Mouse (Mus musculus) cerebellum, postnatal 14 days (tissue): ENCODE data around the gene Csf3r.

Experiments used
- DNase-seq, 2 experiments: peaks; one replicate each; pipeline ENCODE4 v3.0.0; 2021; ENCODE audit warnings: mixed read lengths in 2 of 2

Csf3r gene

GRCm38 (mm10) chr4:126057207-126058133, 33.1 kb downstream of the Csf3r start:
- no peak for DNase-seq

DNA sequence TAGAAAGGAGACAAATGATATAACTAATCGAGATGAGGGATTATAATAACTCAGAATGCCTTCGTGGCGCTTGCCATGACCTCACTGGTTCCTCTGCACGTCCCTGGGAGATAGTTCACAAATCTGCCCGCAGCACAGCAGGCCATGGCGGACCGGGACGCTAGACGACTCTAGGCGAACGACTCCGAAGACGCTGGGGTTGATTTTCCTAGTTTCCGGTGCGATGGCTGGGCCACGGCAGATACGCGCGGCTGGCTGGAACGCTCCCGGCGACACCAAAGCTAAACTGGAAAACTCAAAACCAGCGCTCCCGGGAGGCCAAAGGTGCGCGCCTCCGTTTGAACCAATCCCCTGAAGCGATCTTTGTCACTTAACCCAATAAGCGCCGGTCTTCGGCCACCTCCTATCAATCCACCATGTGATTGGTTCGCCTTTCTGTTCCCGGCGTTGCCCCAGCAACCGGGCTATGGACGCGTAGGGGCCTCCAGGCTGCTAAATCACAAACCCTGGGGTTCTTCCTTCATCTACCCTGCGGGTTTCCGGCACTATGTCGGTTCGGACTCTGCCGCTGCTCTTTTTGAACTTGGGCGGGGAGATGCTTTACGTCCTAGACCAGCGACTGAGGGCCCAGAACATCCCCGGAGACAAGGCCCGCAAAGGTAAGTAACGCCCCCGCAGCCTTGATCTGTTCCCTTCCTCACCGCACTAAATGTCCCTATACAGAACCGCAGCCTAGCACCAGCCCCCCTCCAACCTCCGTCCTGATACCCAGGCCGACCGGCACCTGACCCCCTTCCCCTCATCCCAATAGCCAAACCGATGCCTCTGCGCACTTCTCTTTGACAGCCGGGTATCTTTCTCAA, 34.0 kb downstream of the Csf3r start, which contains the start of gene Oscp1:
Gene Oscp1, plus strand, starts transcription at position 432 of the 863 bp plus-strand sequence.
- DNase-seq: peak; percentile 91 to 94

GRCm38 (mm10) chr4:126058997-126059362, 34.6 kb downstream of the Csf3r start:
- DNase-seq: no peak

DNA sequence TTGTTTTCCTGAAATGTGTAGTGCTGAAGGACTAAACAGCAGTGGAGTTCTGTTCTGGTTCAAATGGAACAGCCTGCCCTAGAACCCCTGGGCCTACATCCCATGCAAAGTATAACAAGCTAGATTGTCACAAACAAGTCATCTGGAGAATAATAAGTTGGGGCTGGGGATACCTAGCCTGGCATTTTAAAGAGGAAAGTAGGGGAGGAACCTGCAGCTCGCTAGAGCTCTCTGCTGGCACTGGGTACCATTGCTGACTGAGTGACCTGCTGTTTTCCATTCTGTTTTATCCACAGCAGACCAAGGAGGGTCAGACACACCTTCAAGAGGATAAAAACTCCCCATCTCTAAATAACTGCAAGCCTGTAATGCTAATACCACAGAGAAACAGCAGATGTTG, 38.5 kb downstream of the Csf3r start:
- DNase-seq: peak; percentile 66 to 69

- DNase-seq: no peak
These were observed 40.9 kb downstream of the Csf3r start for GRCm38 (mm10) chr4:126065241-126065640.

- DNase-seq: peak; percentile 87
These were observed 43.2 kb downstream of the Csf3r start for GRCm38 (mm10) chr4:126067401-126068077.

DNA sequence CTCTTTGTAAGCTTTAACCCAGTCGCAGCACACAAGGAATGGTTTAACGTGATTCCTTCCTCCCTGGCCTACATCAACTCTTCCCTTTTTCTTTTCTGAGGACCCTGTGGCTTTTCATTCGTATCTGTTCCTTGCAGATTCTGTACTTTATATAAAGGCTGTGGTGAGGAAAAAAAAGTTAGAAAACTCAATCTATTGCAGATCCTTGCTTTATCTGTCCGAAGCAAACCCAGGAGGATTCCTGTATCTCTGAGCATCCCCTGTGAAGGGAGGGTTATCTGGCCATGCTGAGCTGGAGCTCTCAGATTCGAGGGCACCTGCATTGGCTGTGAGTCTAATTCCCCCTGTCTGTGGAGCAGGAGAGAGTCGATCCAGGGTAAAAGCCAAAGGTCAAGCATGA, 44.5 kb downstream of the Csf3r start:
- no peak for DNase-seq

DNA sequence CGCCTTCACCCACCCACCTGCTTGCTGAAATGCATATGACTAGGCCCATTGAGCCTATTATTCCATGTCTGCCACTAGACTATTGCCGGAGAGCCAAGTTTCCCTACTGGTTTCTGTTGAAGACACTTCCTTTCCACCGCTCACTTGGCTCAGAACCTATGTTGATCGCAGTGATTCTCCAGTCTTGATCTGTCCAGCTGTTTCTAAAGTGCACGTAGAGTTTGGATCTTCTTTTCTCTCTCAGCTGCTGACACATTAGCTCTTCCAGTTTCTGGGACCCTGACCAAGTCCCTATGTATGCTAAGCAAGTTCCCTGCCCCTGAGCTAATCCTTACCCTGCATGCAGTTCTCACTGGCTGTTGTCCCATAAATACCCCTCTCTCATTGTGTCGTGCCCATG, 53.5 kb downstream of the Csf3r start:
- no peak for DNase-seq

DNA sequence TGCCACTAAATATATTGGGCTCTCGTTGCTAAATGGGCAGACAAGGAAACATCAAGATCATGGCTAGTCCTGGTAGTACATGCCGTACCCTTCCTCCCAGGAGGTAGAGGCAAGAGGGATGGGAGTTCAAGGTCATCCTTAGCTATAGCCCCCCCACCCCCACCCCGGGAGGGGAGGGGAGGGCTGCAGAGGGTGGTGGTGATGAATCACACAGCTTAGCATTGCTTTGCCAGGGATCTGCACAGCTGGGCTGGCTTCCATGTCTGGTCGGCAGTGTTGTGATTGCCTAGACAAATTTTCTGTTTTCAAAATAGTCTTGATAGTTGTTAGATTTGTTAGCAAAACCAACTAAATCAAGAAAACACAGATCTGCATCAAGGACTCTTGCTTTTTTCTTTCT, 54.9 kb downstream of the Csf3r start:
- DNase-seq: no peak

DNA sequence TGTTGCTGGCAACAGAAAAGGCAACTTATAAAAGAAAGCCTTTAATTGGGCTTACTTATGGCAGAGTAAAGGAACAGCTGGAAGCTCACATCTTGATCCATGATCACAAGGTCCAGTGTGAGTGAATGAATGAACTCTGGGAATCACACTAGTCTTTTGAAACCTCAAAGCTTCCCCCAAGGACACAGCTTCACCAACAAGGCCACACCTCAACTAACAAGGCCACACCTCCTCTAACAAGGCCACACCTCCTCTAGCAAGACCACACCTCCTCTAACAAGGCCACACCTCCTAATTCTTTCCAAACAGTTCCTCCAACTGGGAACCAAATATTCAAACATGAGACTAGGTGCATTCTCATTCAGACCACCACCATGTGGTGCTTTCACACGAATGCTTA, 57.3 kb downstream of the Csf3r start:
- DNase-seq: no peak

- DNase-seq: no peak
These were observed 58.7 kb downstream of the Csf3r start for GRCm38 (mm10) chr4:126083021-126083420.

DNA sequence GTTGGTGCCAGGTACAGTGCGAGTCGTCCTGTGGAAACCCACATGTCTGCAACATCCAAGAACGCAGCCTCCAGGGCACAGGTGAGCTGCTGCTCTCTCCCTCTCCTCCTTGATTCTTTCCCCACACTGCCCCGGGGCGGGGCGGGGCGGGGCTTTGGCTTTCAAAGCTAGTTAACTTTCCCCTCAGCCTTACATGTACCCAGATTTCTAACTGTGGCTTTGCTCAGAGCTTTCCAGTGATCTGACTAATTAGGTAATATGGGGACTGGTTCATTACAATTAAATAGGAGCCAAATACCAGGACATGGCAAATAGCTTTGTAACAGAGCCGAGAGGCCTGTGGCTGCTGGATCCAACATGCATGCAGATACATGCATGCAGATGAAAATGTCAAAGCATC, 60.0 kb downstream of the Csf3r start:
- no peak for DNase-seq

DNA sequence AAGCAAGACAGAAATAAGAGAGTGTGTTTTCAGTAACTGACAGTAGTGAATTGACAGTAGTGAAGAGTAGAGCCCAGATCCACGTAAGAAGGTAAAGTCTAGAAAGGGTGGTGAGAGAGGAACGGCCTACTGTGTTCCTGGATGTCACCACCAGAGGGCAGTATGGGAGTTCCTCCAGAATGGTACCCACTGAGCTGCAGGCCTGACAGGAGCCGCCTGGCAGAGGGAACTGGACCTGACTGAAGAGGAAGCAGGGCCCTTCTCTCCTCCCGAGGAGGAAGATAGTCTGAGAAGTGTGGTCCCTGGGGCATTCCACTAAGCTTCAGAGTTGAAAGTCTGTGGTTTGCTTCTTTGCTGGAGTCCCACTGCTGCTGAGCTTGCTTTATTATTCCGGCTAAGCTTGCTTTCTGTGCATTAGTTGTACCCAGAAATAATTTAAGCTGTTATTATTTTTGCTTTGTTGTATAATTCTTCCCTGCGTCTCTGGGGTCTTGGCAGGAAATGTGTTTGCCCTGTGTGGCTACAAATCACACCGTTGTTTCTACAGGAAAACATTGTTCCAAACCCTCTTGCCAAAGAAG, 61.7 kb downstream of the Csf3r start:
- peak; percentile 91 to 94 for DNase-seq

- DNase-seq: no peak
These were observed 65.9 kb downstream of the Csf3r start for GRCm38 (mm10) chr4:126090101-126090847.

DNA sequence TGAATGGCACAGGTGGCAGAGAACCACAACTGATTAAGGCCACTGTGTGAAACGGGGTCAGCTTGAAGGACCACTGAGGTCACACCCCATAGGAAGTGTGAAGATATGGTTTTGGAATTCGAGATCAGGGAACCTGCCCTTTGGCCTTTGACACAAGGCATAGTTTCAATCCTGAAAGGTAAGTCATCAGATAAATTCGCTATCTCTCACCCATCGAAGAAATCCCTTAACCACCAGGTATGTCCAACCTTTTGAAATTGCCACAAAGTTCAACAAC, 66.4 kb downstream of the Csf3r start:
- no peak for DNase-seq

DNA sequence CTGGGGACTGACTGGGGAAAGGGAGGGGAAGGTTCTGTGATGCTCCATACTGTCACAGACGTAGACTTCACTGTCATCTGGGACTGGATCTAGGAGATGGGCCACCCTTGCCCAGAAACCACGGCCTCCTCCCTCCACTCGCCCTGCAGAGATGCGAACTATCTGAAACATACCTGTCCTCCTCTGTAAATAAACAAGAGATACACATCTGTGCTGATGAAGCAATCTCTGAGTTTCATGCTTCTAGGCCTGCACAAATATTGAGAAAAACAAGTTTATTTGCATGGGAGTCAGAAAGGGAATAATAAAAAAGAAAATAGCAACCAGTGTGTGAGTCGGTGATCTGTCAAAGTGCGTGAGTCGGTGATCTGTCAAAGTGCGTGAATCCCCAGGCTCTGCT, 67.5 kb downstream of the Csf3r start:
- DNase-seq: no peak
